Mouse (Mus musculus): ENCODE data around the gene Tmed9.

DNA sequence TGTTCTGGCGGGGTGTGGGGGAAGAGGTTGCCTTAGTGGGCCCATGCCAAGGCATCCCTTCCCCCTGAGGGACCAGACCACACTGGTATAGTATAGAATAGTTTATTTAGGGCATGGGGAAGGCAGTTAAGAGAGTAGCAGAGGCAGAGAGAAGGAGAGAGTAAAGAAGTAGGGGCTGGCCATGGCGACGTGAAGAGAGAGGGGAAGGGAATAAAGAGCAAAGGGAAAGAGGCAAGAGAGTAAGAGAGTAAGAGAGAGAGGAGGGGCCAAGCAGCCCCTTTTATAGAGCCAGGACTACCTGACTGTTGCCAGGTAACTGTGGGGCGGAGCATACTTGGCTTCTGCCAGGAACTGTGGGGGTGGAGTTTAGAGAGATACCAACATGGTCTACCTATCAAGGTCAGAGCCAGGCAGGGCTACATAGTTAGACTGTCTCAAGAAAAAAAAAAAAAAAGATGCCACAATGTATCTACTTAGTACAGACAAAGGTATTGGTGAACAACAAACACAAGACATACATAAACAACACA lies 18.5 kb downstream of the Tmed9 start:
- TF ChIP-seq CTCF (IDR thresholded peaks at IDR 0.05; ENCODE audit: low read depth, low read length): no peak
- no peak for TF ChIP-seq GATA1 (IDR thresholded peaks at IDR 0.05; ENCODE audit: borderline replicate concordance, low read length)
- no peak for TF ChIP-seq POLR2AphosphoS5 (IDR thresholded peaks at IDR 0.05; ENCODE audit: insufficient replicate concordance, low read depth, low read length)

All from G1E (cell line).